Mouse (Mus musculus): ENCODE results near the gene Acad12. TPM values are rescaled to one million over a fixed set of nuclear protein-coding genes. Genes with fewer than 3 reads are reported as not detected.
A peak's percentile ranks its signal among the peaks of the same experiment; 100 is the strongest.
"Not testable (repeated sequence)": the region's sequence is repeated elsewhere in the genome, so short reads cannot be mapped to it uniquely, and the experiment has no call there.

The Acad12 gene
- polyA plus RNA-seq, 1 experiment from 2014 or later = 2.5 TPM

DNA sequence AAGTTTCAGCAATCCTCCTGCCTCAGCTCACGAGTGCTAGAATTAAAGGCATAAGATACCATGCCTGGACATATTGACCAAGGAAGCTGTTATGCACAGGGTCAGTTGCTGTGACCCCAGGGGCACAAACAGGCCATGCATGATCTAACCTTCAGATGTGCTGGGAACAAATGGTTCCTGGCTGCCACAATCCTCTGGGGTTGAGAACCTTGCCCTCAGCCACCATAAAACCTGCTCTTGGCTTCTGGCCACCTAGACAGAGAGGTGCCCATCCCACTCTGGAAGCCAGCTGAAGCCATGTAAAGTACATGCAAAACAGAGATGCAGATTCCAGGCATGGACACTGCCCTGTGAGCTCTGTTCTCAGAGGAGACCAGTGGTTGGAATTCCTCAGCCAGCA lies 14.9 kb downstream of the Acad12 start:
- not testable (repeated sequence) for H3K9ac ChIP-seq; H3K4me2 ChIP-seq (replicated peaks)

DNA sequence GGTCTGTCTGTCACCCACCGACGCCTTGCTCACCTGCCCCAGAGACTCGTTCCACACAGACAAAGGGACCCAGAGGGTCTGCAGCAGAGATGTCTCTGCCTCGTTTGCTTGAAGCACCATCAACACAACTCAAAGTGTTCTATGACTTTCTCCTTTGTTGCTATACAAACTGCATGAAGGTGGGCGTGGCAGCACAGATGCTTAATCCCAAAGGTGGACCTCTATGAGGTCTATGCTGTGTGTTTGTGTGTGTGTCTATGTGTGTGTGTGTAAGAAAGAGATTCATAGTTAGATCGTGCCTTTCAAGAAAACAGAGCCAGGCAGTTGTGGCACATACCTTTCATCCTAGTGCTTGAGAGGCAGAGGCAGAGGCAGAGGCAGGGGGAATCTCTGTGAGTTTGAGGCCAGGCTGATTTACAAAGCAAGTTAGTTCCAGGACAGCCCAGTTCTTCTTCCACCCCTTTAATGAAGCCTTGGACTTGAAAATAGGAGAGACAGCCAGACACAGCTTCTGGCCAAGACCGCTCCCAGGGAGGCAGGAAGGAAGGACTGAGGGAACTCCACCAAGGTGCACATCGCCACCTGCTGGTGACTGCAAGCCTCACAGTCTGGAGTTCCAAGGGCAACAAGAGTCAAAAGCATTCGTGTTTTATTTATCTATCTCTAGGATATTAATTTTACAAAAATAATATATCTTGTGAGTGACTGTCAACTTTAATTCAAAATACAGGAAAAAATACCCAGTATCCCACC lies 17.0 kb downstream of the Acad12 start:
- H3K9ac ChIP-seq = no peak overlapping the region
- ATAC-seq (ENCODE audit: low FRiP score) = no peak

More for the DNA sequence above, 14.9 kb downstream of the Acad12 start:
- H3K4me1 ChIP-seq; H3K9me3 ChIP-seq (replicated peaks); H3K36me3 ChIP-seq; ATAC-seq (ENCODE audit: low FRiP score); H3K27me3 ChIP-seq; H3K4me3 ChIP-seq; H3K27ac ChIP-seq: not testable (repeated sequence)
- 68% methylated on average over 1 of the region's 1 CpGs for WGBS

GRCm38 (mm10) chr5:121598871-121599610 lies 19.7 kb downstream of the Acad12 start:
- H3K4me1 ChIP-seq = peaks cover 10% of the 10 kb centered on the region
- H3K4me3 ChIP-seq = no peak overlapping the region
- no peak for ATAC-seq (ENCODE audit: low FRiP score)
- no peaks in the 10 kb centered on the region for H3K9me3 ChIP-seq (replicated peaks)
- no peak overlapping the region for H3K9ac ChIP-seq
- peaks cover 5% of the 10 kb centered on the region; the same call in 1 of the 2 replicates for H3K27me3 ChIP-seq
- 65% methylated on average over 13 of the region's 13 CpGs for WGBS
- H3K4me2 ChIP-seq (replicated peaks) = no peak overlapping the region
- no peak overlapping the region for H3K27ac ChIP-seq
- H3K36me3 ChIP-seq = no peaks in the 10 kb centered on the region

More for the DNA sequence above, 17.0 kb downstream of the Acad12 start:
- H3K4me3 ChIP-seq = no peak overlapping the region
- 0 out of 2 replicates have a peak, but pooled peaks cover 6% of the 10 kb centered on the region for H3K4me1 ChIP-seq
- 31% methylated on average over 9 of the region's 9 CpGs for WGBS
- no peaks in the 10 kb centered on the region for H3K36me3 ChIP-seq
- H3K4me2 ChIP-seq (replicated peaks) = no peak overlapping the region
- no peak overlapping the region for H3K27ac ChIP-seq
- H3K27me3 ChIP-seq = peaks cover under 1% of the 10 kb centered on the region; the same call in 1 of the 2 replicates
- no peaks in the 10 kb centered on the region for H3K9me3 ChIP-seq (replicated peaks)

DNA sequence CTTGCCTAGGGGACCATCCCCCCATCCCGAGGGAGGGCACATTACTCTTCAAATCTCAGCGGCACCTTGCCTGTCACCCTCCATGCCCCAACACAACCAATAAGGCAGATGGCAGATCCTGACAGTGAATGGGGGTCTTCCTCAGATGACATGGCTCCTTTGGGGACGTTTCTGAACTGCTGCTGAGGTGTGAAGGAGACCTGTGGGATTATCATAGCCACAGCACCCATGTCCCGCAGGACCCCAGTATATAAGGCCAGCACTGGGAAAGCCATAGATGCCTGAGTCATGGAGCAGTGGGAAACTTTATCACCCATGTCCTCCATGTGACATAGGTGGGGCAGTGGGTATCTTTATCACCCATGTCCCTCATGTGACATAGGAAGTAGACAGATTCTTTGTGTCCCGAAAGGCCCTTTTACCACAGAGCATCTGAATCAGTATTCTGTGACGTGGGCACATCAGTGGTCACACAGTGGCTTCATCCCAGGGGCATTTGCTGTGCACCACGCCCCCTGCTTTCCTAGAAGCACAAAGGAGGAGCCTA lies 20.7 kb downstream of the Acad12 start:
- WGBS = 78% methylated on average over 7 of the region's 7 CpGs
- H3K9ac ChIP-seq = no peak overlapping the region
- no peak overlapping the region for H3K4me2 ChIP-seq (replicated peaks)
- H3K36me3 ChIP-seq = no peaks in the 10 kb centered on the region
- peaks cover 18% of the 10 kb centered on the region for H3K4me1 ChIP-seq
- H3K27me3 ChIP-seq = peaks cover 5% of the 10 kb centered on the region; the same call in 1 of the 2 replicates
- no peak overlapping the region for H3K4me3 ChIP-seq
- no peak for ATAC-seq (ENCODE audit: low FRiP score)
- H3K9me3 ChIP-seq (replicated peaks) = no peaks in the 10 kb centered on the region
- H3K27ac ChIP-seq = no peak overlapping the region

DNA sequence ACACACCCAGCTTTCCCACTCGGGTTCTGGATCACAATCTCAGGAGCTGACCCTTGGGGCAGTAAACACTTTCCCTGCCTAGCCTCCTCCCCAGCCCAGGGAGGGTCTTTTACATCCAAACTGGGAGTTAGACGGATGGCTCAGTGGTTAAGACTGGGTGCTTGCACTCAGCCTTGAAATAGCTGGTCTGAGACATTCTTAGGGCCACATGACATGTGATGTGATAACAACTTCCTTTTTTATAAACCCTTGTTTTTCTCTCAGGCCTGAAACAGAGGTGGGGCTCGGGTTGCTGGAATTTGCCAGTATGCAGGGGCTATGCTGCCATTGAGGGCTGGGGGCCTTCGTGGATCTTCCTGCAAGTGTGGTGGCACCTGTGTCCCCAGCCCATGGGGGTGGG lies 21.4 kb downstream of the Acad12 start:
- Histone ChIP-seq H3K36me3 (no peaks in the 10 kb centered on the region), H3K9ac (no peak overlapping the region), H3K4me2 (replicated peaks) (no peak overlapping the region), H3K4me1 (peaks cover 21% of the 10 kb centered on the region), H3K27ac (no peak overlapping the region), H3K4me3 (no peak overlapping the region), H3K9me3 (replicated peaks) (no peaks in the 10 kb centered on the region), H3K27me3 (peaks cover 5% of the 10 kb centered on the region; the same call in 1 of the 2 replicates)
- ATAC-seq (ENCODE audit: low FRiP score) = no peak
- WGBS = 72% methylated on average over 4 of the region's 4 CpGs

GRCm38 (mm10) chr5:121596226-121596625 lies 22.5 kb downstream of the Acad12 start:
- Histone ChIP-seq H3K4me2 (replicated peaks) (no peak overlapping the region), H3K27me3 (peaks cover 5% of the 10 kb centered on the region; the same call in 1 of the 2 replicates), H3K4me3 (no peak overlapping the region), H3K4me1 (peaks cover 19% of the 10 kb centered on the region), H3K9ac (no peak overlapping the region), H3K9me3 (replicated peaks) (no peaks in the 10 kb centered on the region), H3K36me3 (no peaks in the 10 kb centered on the region), H3K27ac (no peak overlapping the region)
- WGBS = 80% methylated on average over 6 of the region's 6 CpGs
- no peak for ATAC-seq (ENCODE audit: low FRiP score)

DNA sequence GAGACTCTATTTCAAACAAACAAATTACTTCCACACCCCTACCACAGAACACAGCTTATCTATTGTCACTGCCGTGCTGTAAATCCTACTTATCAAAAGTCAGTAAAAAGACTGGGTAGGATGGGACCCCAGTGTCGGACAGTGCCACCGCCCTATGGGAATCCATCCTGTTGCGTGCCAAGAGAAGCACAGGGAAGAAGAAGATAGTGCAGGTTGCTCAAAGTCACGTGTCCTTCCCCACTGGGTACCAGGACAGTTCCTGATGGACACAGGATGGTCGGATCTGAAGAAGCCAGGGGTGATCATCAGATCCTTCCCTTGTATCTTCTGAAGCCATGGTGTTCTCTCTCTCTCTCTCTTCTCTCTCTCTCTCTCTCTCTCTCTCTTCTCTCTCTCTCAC lies 23.0 kb downstream of the Acad12 start:
- Histone ChIP-seq H3K4me3 (no peak overlapping the region), H3K9ac (no peak overlapping the region), H3K27me3 (peaks cover 5% of the 10 kb centered on the region; the same call in 1 of the 2 replicates), H3K36me3 (no peaks in the 10 kb centered on the region), H3K4me2 (replicated peaks) (no peak overlapping the region), H3K27ac (no peak overlapping the region), H3K9me3 (replicated peaks) (no peaks in the 10 kb centered on the region), H3K4me1 (peaks cover 19% of the 10 kb centered on the region)
- WGBS = 84% methylated on average over 6 of the region's 6 CpGs
- no peak for ATAC-seq (ENCODE audit: low FRiP score)

DNA sequence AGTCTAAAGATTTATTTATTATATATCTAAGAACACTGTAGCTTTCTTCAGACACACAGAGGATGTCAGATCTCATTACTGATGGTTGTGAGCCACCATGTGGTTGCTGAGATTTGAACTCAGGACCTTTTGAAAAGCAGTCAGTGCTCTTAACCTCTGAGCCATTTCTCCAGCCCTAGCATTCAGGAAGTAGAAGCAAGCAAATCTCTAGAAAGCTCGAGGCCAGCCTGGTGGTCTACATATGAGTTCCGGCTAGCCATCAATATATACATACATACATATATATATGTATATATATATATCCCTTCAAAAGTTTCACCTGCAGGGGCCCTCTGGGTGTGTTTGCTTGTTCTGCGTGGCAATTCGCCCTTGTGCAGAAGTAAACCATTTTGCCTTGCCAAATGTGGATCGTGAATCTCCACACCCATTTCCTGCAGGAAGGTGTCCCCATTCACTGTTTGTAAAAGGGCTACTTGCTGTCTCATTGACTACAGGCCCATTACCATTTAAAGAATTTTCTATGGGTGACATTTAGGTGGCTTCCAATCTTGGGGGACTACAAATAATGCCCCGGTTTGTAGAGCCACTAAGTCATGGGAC lies 23.9 kb downstream of the Acad12 start:
- WGBS = 91% methylated on average over 6 of the region's 6 CpGs
- H3K9me3 ChIP-seq (replicated peaks) = no peaks in the 10 kb centered on the region
- H3K4me3 ChIP-seq = no peak overlapping the region
- ATAC-seq (ENCODE audit: low FRiP score) = no peak
- peaks cover 5% of the 10 kb centered on the region; the same call in 1 of the 2 replicates for H3K27me3 ChIP-seq
- H3K27ac ChIP-seq = no peak overlapping the region
- H3K4me1 ChIP-seq = peaks cover 19% of the 10 kb centered on the region
- no peaks in the 10 kb centered on the region for H3K36me3 ChIP-seq
- no peak overlapping the region for H3K9ac ChIP-seq
- H3K4me2 ChIP-seq (replicated peaks) = peak overlapping the region; percentile 95; the same call in 1 of the 2 replicates

- ATAC-seq (ENCODE audit: low FRiP score) = peak; percentile 85
- peak within 1 kb of the TSS; percentile 95 for H3K4me2 ChIP-seq (replicated peaks)
- 4% methylated on average over 47 of the region's 47 CpGs for WGBS
- no peaks in the 10 kb centered on the region for H3K36me3 ChIP-seq
- peak within 1 kb of the TSS; percentile 70 for H3K4me3 ChIP-seq
- no peaks in the 10 kb centered on the region for H3K9me3 ChIP-seq (replicated peaks)
- H3K4me1 ChIP-seq = peaks cover 19% of the 10 kb centered on the region
- H3K9ac ChIP-seq = peak within 1 kb of the TSS; percentile 74
- peaks cover 5% of the 10 kb centered on the region; the same call in 1 of the 2 replicates for H3K27me3 ChIP-seq
- peak within 1 kb of the TSS; percentile 74 for H3K27ac ChIP-seq
Observed at GRCm38 (mm10) chr5:121593451-121594401, 25.0 kb downstream of the Acad12 start, which contains the start of gene Aldh2. TSS of gene Aldh2 (minus strand) at chr5:121593824.

DNA sequence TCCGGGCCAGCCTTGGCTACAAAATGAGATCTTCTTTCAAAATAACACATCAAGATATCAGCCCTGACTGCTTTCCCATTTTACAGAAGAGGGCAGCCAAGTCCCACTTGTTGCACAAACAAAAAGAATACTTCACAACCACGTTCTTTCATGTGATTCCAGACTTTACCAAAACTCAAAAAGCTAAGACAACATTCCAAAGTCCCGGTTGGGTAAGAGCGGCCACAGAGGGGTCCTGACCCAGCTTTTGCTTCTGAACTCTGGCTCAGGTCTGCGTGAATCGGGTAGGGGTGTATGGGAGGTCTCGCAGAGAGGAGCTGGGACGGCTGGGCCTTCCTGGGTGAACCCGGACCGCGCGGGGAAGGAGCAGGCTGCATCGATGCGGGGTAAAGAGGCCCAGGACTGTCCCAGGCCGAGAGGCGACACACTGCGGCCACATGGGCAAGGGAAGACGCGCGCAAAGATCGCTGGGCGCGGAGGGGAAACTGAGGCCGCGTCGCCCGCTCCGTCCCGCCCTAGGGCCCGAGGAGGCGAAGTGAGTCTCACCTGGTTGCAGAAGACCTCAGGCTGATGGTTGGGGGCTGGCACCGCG lies 25.8 kb downstream of the Acad12 start:
- Histone ChIP-seq H3K4me1 (peaks cover 19% of the 10 kb centered on the region), H3K36me3 (no peaks in the 10 kb centered on the region), H3K4me2 (replicated peaks) (peak overlapping the region; percentile 95), H3K9me3 (replicated peaks) (no peaks in the 10 kb centered on the region), H3K4me3 (peak overlapping the region; percentile 70), H3K27me3 (peaks cover 5% of the 10 kb centered on the region; the same call in 1 of the 2 replicates), H3K27ac (0 out of 2 replicates have a peak overlapping the region, but pooled peaks have one; percentile 74), H3K9ac (peak overlapping the region; percentile 74)
- 4% methylated on average over 33 of the region's 33 CpGs for WGBS
- ATAC-seq (ENCODE audit: low FRiP score) = peak; percentile 46
